ENCODE assay signal across 8 mouse cellular contexts in the genomic region with DNA sequence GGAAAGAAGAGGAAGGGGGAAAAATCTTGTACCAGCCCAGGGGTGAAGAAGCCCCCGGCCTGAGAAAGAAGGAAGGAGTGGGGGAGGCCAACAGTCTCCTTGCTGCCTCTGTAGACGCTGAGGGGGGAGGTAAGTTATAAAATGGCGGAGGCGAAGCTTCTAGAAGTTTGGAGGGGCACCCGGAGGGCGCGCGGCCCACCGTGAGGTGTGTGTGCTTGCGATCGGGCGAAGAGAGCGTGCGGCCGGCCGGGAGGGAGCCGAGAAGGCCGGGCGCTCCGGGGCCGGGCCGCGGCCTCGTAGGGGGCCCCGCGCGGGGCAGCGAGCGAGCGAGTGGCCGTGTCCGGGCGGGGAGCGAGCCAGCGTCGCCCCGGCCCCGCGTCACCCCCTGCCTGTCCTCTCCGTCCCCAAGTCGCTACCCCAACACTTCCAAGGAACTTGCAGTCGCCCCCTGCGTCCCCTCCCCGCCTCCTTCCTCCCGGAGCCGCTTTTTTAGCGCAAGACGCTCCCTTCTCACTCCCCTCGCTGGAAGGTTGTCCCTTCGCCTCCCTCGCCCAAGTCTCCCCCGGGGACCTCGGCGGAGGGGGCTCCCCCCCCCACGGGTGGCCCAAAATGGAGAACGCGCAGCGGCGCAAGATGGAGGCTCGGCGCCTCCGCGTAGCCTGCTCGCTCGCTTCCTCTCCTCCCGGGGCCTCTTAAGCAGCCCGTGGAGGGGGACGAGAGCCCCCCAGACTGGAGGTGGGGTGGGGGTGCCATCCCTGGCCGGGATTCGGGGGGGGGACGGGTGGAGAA. TPM values are rescaled to one million over a fixed set of nuclear protein-coding genes. Genes with fewer than 3 reads are reported as not detected.
DNase-seq lines count a peak whose midpoint lies in the region; ATAC-seq and TF ChIP-seq lines count a peak whose summit lies in the region.

No protein-coding gene starts in this region.

- peak overlapping the region; percentile 95 for H3K9ac ChIP-seq in embryonic facial prominence, embryonic 11.5 days (replicated peaks; ENCODE audit: low read length)
- H3K9ac ChIP-seq in heart, adult 2 months (ENCODE audit: low read depth, low read length) = peak overlapping the region; percentile 100
- H3K9ac ChIP-seq in liver, adult 2 months (ENCODE audit: low read depth, low read length) = peak overlapping the region; percentile 99

- intact Hi-C loops in heart, adult 2 months (cut with DNase I) = loop anchor here (5.0 kb wide), 2 partner anchors 37 to 53 kb away; no protein-coding TSS in a partner anchor

- no peak for TF ChIP-seq CTCF in heart, adult 2 months (IDR thresholded peaks at IDR 0.05)
- no peak for TF ChIP-seq CTCF in liver, adult 2 months (IDR thresholded peaks at IDR 0.05; ENCODE audit: low read depth, low read length)

- no peaks in the 10 kb centered on the region for H3K36me3 ChIP-seq in embryonic facial prominence, embryonic 11.5 days (replicated peaks; ENCODE audit: control insufficient read depth, insufficient read depth, low read depth, low read length)
- H3K36me3 ChIP-seq in heart, adult 2 months (ENCODE audit: control insufficient read depth, insufficient read depth, low read length) = no peaks in the 10 kb centered on the region; the same call in 1 of the 2 replicates
- no peaks in the 10 kb centered on the region for H3K36me3 ChIP-seq in liver, adult 2 months (ENCODE audit: control insufficient read depth, insufficient read depth, low read length)
- H3K36me3 ChIP-seq in splenic B cell, adult 2 months (ENCODE audit: control insufficient read depth, insufficient read depth, low read length, poor library complexity, severe bottlenecking) = no peaks in the 10 kb centered on the region

- TF ChIP-seq POLR2A in heart, adult 2 months (IDR thresholded peaks at IDR 0.05; ENCODE audit: insufficient read depth, low read depth, low read length) = peak; percentile 44; the same call in 1 of the 2 replicates
- no peak; the same call in 1 of the 2 replicates for TF ChIP-seq POLR2A in liver, adult 2 months (IDR thresholded peaks at IDR 0.05; ENCODE audit: extremely low read depth, insufficient read depth, low read length)

- H3K79me2 ChIP-seq in heart, adult 2 months (replicated peaks; ENCODE audit: control insufficient read depth, insufficient read depth, low read length) = no peaks in the 10 kb centered on the region
- H3K79me2 ChIP-seq in liver, adult 2 months (ENCODE audit: control insufficient read depth, insufficient read depth, low read length) = no peaks in the 10 kb centered on the region; the same call in 1 of the 2 replicates

- TF ChIP-seq EP300 in heart, adult 2 months (IDR thresholded peaks at IDR 0.05; ENCODE audit: insufficient read depth, low read depth, low read length) = no peak

- peak overlapping the region; percentile 51 for H3K4me2 ChIP-seq in embryonic facial prominence, embryonic 11.5 days (ENCODE audit: low read depth, low read length)

- H3K4me3 ChIP-seq in embryonic facial prominence, embryonic 11.5 days (ENCODE audit: low read depth, low read length) = peak overlapping the region; percentile 62
- peak overlapping the region; percentile 63 for H3K4me3 ChIP-seq in heart, adult 2 months
- peak overlapping the region; percentile 98 for H3K4me3 ChIP-seq in liver, adult 2 months (ENCODE audit: insufficient read depth, low read depth, low read length)

- DNase-seq in lung, adult 18-20 months = peak; percentile 34 to 39
- no peak for DNase-seq in lung, postnatal 25 days (ENCODE audit: low spot score)
- peak; percentile 21 for DNase-seq in embryonic facial prominence, embryonic 11.5 days (ENCODE audit: low spot score)
- DNase-seq in heart, adult 2 months = peak; percentile 73 to 78
- peak; percentile 44 for DNase-seq in kidney, adult 9 months
- peak; percentile 22 for DNase-seq in liver, adult 2 months (ENCODE audit: extremely low read depth, low read depth, low spot score)
- DNase-seq in natural killer cell, adult 2 months (ENCODE audit: low spot score in 2 of 2) = peak; percentile 52 to 66
- DNase-seq in splenic B cell, adult 2 months (ENCODE audit: low read depth, low spot score) = peak; percentile 75

- WGBS in embryonic facial prominence, embryonic 11.5 days = 15% methylated on average over 26 of the region's 71 CpGs
- WGBS in heart, adult 2 months = 17% methylated on average over 54 of the region's 71 CpGs
- WGBS in liver, adult 2 months = 1% methylated on average over 27 of the region's 71 CpGs

- peak overlapping the region; percentile 99 for H3K27ac ChIP-seq in embryonic facial prominence, embryonic 11.5 days (replicated peaks; ENCODE audit: low read depth, low read length)
- peak overlapping the region; percentile 99 for H3K27ac ChIP-seq in heart, adult 2 months
- peak overlapping the region; percentile 100 for H3K27ac ChIP-seq in liver, adult 2 months (replicated peaks; ENCODE audit: insufficient read depth, low read depth, low read length)

- H3K27me3 ChIP-seq in embryonic facial prominence, embryonic 11.5 days (ENCODE audit: control insufficient read depth, insufficient read depth, low read length) = no peaks in the 10 kb centered on the region
- H3K27me3 ChIP-seq in heart, adult 2 months (ENCODE audit: control insufficient read depth, insufficient read depth, low read length) = no peaks in the 10 kb centered on the region
- no peaks in the 10 kb centered on the region for H3K27me3 ChIP-seq in liver, adult 2 months (ENCODE audit: control insufficient read depth, insufficient read depth, low read length)
- H3K27me3 ChIP-seq in splenic B cell, adult 2 months (ENCODE audit: control insufficient read depth, insufficient read depth, low read length, poor library complexity, severe bottlenecking) = no peaks in the 10 kb centered on the region

- H3K4me1 ChIP-seq in embryonic facial prominence, embryonic 11.5 days (ENCODE audit: control insufficient read depth, insufficient read depth, low read length) = no peaks in the 10 kb centered on the region
- no peaks in the 10 kb centered on the region; the same call in 1 of the 2 replicates for H3K4me1 ChIP-seq in heart, adult 2 months (ENCODE audit: control insufficient read depth, insufficient read depth, low read length)
- H3K4me1 ChIP-seq in liver, adult 2 months (ENCODE audit: control insufficient read depth, insufficient read depth, low read length) = peaks cover 3% of the 10 kb centered on the region; the same call in 1 of the 2 replicates

- no peaks in the 10 kb centered on the region for H3K9me3 ChIP-seq in embryonic facial prominence, embryonic 11.5 days (replicated peaks; ENCODE audit: control insufficient read depth, low read length)

- peak; percentile 37 for ATAC-seq in embryonic facial prominence, embryonic 11.5 days (replicated peaks; ENCODE audit: insufficient number of reproducible peaks, low FRiP score, low TSS enrichment, low read depth)

RNA-seq across cellular contexts. Expression of a gene that starts 0.6 kb away (rescaled TPM):
- 52.7 and 66.1 TPM in 2 replicates for polyA plus RNA-seq in embryonic facial prominence, embryonic 11.5 days (2014; fragmentation: Nextera tagmentation; extraction: Ambion mirVana)
- total RNA-seq in heart, adult 2 months (2021) = 10 to 100 TPM; 38.2 to 41.8 TPM
- 5.6 and 13.2 TPM in 2 replicates for polyA plus RNA-seq in heart, adult 2 months (2012; rRNA removed)
- total RNA-seq in liver, adult 2 months (2014; rRNA removed) = 62.2 and 66.2 TPM in 2 replicates
- polyA plus RNA-seq in liver, adult 2 months (2012; rRNA removed) = 3.7 and 4.2 TPM in 2 replicates
